Mouse (Mus musculus): ENCODE data around the gene Dnttip2.
"Not testable (repeated sequence)": the region's sequence is repeated elsewhere in the genome, so short reads cannot be mapped to it uniquely, and the experiment has no call there.

The Dnttip2 gene

GRCm38 (mm10) chr3:122274241-122275024, at the start of gene Dnttip2:
TSS of gene Dnttip2 (plus strand) at chr3:122274388.
- DNase-seq: peak; percentile 99

- DNase-seq: not testable (repeated sequence)
Observed at GRCm38 (mm10) chr3:122226972-122227371, 47.2 kb upstream of the Dnttip2 start.

- DNase-seq: no peak
Observed at GRCm38 (mm10) chr3:122235772-122236171, 38.4 kb upstream of the Dnttip2 start.

- DNase-seq: no peak
Observed at GRCm38 (mm10) chr3:122242876-122243275, 31.3 kb upstream of the Dnttip2 start.

- DNase-seq: no peak
Observed at GRCm38 (mm10) chr3:122243416-122244167, 30.6 kb upstream of the Dnttip2 start.

- no peak for DNase-seq
Observed at GRCm38 (mm10) chr3:122244759-122245158, 29.4 kb upstream of the Dnttip2 start.

- peak; percentile 99 for DNase-seq
Observed at GRCm38 (mm10) chr3:122245215-122245877, 28.8 kb upstream of the Dnttip2 start, which contains the start of gene Gclm. TSS of gene Gclm (plus strand) at chr3:122245557.

GRCm38 (mm10) chr3:122245878-122246332, 28.3 kb upstream of the Dnttip2 start:
- peak; percentile 96 for DNase-seq

GRCm38 (mm10) chr3:122246406-122246805, 27.8 kb upstream of the Dnttip2 start:
- no peak for DNase-seq

- DNase-seq: no peak
Observed at GRCm38 (mm10) chr3:122246986-122247767, 27.0 kb upstream of the Dnttip2 start.

GRCm38 (mm10) chr3:122247768-122248100, 26.5 kb upstream of the Dnttip2 start:
- no peak for DNase-seq

GRCm38 (mm10) chr3:122252466-122253253, 21.5 kb upstream of the Dnttip2 start:
- no peak for DNase-seq

GRCm38 (mm10) chr3:122254050-122254449, 20.1 kb upstream of the Dnttip2 start:
- peak; percentile 81 for DNase-seq

- DNase-seq: peak; percentile 61
Observed at GRCm38 (mm10) chr3:122269986-122270385, 4.2 kb upstream of the Dnttip2 start.

- DNase-seq: peak; percentile 10
Observed at GRCm38 (mm10) chr3:122272565-122272964, 1.6 kb upstream of the Dnttip2 start.

GRCm38 (mm10) chr3:122273407-122274240, 564 bp upstream of the Dnttip2 start:
- peak; percentile 68 for DNase-seq

GRCm38 (mm10) chr3:122275111-122275510, 923 bp downstream of the Dnttip2 start:
- DNase-seq: peak; percentile 76

- no peak for DNase-seq
Observed at GRCm38 (mm10) chr3:122287195-122287594, 13.0 kb downstream of the Dnttip2 start.

GRCm38 (mm10) chr3:122288613-122289195, 14.5 kb downstream of the Dnttip2 start:
- DNase-seq: peak; percentile 55

GRCm38 (mm10) chr3:122289344-122289743, 15.2 kb downstream of the Dnttip2 start:
- DNase-seq: peak; percentile 17
